Mouse (Mus musculus) heart, adult 11 months (tissue): Measurements from ENCODE around the gene Naa40.
A peak's percentile ranks its signal among the peaks of the same experiment; 100 is the strongest.

Experiments
- DNase-seq: peaks from one replicate; pipeline ENCODE4 v3.0.0; 2022

Naa40 gene

GRCm38 (mm10) chr19:7180756-7181405, 60.1 kb downstream of the Naa40 start:
- peak; percentile 92 for DNase-seq

- DNase-seq: peak; percentile 86
Observed at GRCm38 (mm10) chr19:7178841-7179452, 62.0 kb downstream of the Naa40 start.

GRCm38 (mm10) chr19:7177804-7178511, 63.0 kb downstream of the Naa40 start:
- DNase-seq: no peak

GRCm38 (mm10) chr19:7176041-7176696, 64.8 kb downstream of the Naa40 start:
- DNase-seq: peak; percentile 87
